Mouse (Mus musculus) activated CD4-positive, CD25-positive, alpha-beta regulatory T cell, adult 4 months (primary cell): ENCODE measurements around the gene Prdx2. TPM values are rescaled to one million over a fixed set of nuclear protein-coding genes. Genes with fewer than 3 reads are reported as not detected.

Experiments used
- ATAC-seq: one replicate; pipeline ENCODE4 v1.8.0; 2017
- polyA plus RNA-seq, 2 experiments: library from polyadenylated mRNA; unstranded; fragments of 100-300 nt; shearing (Covaris generic); gene quantifications; one replicate each; pipeline ENCODE4 v1.2.1; 2017

Gene Prdx2
- polyA plus RNA-seq: 100 to 1,000 TPM; 246 to 312 TPM

GRCm38 (mm10) chr8:84969241-84970134 is at the start of gene Prdx2, which contains the start of the genes Gm49661 and Rnaseh2a:
Gene Prdx2, plus strand, starts transcription at chr8:84969587.
Gene Gm49661, minus strand, starts transcription at chr8:84969433.
Gene Rnaseh2a, minus strand, starts transcription at chr8:84969767.
- no peak for ATAC-seq

DNA sequence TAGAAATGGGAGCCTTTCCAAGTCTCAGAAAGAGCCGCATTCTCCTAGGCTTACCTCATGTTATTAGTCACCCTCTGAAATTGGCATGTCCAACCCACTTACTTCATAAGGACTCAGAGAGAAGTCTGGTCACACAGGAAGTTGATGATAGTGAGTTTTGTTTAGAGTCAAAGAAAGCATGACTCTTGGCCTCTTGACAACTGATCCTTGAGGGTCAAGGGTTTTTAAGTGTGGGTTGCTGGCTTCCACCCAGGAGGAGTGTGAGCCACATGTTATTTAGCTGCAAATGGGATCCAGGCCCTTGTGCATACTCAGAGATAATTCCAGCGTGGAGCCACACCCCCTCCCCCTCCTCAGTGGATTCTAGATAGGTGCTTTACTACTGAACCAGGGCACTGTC is 47.8 kb upstream of the Prdx2 start:
- ATAC-seq: no peak

DNA sequence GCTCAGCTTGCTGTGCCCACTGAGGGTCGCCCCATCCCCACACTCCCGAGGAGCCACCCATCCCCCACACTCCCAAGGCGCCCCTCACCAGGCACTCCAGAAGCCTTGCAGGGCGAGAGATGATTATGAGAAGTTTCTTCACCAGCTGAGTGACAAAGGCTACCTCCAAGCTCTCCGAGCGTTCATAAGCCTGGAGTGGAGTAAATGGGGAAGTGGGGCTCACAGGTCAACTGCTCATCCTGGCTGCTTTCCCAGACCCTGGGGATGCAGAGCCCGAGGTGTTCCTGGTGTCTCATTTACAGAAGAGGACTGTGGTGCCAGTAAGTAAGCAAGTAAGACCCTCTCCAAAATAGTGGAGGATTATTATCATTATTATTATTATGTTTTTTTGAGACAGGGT is 43.8 kb upstream of the Prdx2 start:
- no peak for ATAC-seq

DNA sequence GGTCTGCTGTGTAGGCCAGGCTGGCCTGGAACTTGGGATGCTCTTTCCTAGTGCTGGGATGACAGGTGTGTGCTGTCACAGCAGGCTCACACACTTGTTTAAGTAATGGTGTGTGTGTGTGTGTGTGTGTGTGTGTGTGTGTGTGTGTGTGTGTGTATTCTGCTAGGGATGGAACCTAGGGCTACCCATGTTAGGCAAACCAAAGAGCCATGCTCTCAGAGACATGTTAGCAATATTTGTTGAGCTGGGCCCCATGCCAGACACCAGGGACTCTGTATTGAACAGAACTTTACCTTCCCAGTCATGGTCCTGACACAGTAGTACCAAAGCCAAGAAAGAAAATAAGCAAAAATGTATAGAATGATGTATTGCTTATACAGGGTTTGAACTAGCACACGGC is 41.9 kb upstream of the Prdx2 start:
- no peak for ATAC-seq

DNA sequence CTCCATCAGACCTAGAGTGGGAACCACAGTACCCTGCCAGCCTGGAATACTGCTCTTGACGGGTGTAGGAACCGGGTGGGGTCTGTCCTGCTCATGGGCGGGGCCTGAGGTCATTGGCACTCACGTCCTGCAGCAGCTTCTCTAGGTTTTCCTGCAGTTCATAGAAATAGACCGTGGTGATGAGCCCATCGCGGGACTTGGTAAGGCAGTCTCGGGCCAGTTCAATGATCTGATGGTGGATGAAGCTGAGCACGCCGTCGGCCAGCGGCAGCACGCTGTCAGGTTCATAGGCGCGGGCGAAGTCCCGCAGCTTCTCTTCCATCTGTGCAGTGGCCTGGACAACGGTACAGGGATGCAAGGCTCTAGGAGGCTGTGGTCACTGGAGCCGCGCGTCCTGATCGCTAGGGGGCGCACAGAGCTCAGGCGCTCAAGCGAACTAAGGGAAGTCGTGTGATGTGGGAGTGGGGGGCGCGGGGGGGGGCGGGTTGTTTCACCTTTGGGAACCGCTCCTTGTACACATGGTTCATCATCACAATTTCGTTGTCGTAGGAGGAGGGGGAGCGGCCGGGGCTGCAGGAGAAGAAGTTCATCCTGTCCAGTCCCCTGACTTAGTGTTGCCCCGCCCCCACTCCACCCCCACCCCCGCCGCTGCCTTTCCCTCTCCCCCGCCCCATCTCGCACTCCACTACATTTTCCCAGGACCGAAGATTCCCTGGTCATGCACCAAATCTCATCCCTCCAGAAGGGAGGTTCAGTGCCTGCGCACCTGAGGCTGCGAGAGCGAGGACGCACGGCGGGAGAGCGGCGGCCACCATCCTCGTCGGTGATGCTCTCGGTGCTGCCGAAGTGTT is 40.7 kb upstream of the Prdx2 start:
- ATAC-seq: no peak

DNA sequence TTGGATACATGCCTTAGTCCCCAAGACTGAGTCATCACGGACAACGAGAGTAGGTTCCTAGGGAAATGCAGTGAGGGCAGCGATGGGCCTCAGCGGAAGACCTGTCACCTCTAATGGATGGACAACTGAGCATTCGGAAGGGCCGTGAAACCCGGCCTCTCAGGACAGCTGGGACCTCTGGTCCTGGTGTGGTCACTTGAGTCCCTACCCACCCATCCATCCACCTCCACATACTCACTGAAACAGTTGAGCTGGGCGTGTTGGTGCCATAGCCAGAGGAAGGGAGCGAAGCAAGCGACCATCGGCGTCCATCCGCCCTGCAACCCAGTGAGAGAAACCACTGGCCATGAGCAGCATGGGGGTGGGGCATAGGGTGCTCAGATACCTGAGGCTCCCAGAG is 38.8 kb upstream of the Prdx2 start:
- no peak for ATAC-seq

DNA sequence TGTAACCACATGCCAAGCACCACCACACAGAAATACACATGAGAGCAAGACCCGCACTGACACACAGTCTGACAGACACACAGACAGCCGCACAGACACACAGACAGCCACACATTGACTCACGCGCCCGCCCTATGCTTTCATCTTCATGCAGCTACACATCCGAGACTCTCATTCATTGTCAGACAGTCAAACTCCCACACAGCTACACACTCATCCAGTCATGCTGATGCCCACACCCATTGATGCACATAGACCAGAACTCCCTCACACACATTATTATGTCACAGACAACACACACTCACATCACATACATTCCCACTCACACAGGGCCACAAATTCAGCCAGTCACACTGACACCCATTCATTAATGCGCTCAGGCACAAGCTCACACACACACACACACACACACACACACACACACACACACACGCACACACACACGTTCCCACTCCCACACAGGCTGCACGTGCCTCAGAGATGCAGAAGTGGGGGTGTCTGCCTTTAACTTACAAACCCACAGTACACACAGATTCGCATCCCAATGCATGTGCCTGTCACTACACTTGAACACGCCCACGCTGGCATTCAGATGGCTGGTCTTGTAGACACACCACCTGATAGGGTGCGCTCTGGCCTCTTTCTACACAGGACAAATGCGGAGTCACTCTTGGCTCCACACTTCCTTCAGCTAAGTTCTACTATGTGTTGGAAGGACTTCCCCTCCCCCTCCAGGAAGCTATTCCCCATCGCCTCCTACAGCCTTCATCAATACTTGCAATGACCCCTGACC is 35.4 kb upstream of the Prdx2 start:
- no peak for ATAC-seq

DNA sequence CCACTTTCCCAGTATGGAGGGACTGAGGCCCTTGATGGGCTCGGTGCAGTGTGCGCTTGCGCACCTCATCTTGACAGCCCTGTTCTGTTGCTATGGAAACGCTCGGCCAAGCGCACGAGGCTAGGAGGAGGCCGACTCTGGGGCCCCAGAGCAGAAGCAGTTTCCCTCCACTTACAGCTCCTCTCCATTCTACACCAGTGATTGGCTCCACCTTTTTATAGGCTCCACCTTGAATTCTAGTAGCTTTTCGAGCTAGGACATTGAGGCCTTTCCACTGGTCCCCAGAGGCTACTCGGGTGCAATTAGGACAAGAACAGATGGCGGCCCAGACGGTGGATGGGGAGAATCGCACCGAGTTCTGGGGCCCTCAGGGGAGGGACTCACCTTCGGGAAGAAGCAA is 34.5 kb upstream of the Prdx2 start:
- no peak for ATAC-seq

GRCm38 (mm10) chr8:84935489-84935888 is 33.9 kb upstream of the Prdx2 start:
- no peak for ATAC-seq

GRCm38 (mm10) chr8:84936041-84936961 is 33.1 kb upstream of the Prdx2 start:
- ATAC-seq: no peak

- no peak for ATAC-seq
Measured at GRCm38 (mm10) chr8:84936962-84937546, 32.3 kb upstream of the Prdx2 start, which contains the start of gene Mast1. Gene Mast1, minus strand, starts transcription at chr8:84937359.

GRCm38 (mm10) chr8:84937620-84938485 is 31.5 kb upstream of the Prdx2 start:
- ATAC-seq: no peak

DNA sequence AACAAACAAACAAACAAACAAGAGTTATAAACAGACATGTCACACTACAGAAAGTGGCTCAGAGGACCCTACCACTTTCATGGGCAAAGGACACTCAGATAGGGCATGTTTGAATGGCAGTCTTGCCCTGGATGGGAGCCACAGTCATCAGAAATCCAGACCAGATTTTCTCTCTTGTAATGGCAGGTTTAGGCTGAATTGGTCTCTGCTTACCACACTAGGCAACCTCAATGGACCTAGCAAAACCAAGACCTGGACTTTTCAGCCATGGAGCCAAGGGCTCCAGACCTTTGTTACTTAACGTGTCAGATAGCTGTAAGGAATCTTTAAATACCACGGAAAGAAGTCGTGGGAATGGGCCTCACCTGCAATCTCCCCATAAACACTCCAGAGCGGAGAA is 25.7 kb upstream of the Prdx2 start:
- ATAC-seq: no peak

DNA sequence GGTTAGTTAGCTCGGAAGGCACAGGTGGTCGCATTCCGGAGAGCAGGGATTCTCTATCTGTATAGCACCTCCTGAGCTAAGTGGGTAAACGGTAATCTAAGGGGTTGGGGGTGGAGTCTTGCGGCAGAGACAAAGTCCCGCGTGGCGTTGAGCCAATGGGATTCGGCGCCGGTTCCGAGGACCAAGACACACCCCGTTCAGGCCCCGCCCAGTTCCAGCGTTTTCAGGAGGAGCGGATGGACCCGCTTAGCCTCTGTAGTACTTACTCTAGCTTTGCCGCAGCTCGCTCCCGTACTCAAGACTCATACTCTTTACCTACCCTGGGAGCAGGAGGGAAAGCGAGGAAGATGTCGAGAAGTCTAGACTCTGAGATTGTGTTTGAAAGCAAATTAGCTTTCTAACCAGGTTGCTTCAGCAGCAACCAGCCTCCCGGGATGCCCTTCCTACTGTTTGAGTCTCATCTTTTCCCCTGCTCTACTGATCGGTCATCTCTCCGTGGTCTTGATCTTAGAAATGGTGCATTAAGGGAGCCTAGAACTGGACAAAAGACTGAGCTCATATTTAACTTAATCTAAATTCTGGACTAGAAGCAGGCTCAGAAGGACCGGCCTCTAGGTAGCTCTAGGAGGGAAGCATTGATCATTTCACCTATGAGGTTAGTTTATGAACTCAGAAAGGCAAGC is 24.8 kb upstream of the Prdx2 start:
- ATAC-seq: no peak

DNA sequence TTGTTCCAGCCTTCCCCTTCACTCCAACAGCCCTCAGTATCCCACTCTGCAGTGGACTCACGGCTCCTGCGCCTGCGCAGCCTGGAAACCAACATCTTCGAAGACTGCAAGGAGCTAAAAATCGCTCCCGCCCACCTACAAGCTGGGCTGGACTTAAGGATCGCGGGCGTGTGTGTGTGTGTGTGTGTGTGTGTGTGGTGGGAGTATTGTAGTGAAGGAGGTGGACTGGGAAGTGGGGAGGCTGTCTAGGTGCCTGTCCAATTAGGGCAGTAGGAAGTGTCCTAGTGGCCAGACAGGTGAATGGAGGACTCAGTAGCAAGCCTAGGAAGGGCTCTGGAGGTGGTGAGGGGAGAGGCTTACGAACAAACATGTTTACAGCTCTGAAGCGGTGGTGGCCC is 24.2 kb upstream of the Prdx2 start:
- no peak for ATAC-seq

DNA sequence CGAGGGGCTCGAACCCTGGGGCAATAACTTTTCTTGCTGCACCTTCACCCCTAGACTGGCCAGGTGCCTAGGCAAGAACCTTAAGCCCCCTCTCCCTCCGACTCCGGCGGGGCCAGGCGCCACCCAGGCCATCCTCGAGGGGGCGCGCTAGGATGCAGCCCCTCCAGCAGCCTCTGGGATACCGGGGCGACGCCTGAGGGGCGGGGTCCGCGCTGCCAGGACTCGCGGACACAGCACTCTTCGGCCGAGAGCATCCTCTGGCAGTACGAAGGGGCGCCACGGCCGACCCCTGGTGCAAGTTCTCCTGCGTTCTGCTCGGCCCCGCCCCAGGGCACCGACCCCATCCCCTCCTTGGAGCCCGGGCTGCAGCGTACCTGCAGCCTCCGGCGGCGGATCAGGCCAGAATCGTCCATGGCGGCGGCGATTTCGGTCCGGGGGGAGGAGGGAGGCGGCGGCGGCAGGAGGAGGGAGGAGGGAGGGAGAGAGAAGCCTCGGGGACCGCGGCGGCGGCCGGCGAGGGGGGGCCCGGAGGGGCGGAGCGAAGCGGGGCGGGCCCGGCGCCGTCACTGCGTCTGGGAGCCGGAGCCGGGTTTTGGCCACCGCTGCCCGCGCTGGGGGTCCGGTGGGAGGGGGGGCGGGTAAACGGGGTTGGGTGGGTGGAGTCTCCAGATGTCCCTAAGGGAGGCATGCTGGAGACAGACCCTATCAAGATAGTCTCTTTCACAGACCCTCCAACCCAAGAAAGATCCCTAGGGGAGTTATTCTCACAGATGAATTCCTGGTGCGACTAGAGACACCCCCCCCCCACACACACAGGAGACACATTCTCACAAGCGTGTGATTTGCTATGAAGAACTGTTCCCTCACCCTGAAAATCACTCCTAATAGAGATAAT is 23.5 kb upstream of the Prdx2 start:
- ATAC-seq: no peak

DNA sequence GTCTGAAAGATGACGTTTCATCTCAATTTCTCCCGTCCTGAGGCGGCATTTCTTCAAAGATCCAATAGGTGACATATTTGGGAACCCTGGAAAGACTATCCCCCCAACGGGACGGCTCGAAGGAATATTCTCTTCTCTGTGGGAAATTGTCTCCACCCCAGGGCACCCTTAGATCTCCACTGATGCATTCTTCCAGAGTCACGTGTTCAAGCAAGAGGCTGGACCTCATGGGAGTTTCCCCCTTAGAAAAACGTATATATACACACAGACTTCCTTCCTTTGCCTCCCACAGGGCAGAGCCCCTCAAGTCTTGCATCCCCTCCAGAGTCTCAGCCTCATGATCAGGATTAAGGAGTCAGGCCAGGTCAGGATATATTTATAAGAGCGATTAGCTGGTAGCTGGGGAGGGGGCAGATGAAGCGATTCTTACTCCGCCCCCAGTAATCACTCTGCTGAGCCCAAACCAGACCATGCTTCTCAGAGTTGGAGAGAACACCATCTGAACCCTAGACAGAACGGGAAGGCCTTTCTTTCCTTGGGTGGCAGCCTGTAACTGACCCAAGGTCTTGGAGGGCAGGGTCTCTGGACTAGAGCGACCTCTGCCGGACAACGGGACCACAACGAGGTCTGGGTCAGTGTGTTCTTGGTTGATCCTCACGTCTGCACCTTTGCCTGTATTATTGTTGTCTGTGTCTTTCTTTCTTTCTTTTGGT is 22.7 kb upstream of the Prdx2 start, which contains the start of gene Rtbdn:
Gene Rtbdn, plus strand, starts transcription at position 464 of the 713 bp plus-strand sequence.
- no peak for ATAC-seq

DNA sequence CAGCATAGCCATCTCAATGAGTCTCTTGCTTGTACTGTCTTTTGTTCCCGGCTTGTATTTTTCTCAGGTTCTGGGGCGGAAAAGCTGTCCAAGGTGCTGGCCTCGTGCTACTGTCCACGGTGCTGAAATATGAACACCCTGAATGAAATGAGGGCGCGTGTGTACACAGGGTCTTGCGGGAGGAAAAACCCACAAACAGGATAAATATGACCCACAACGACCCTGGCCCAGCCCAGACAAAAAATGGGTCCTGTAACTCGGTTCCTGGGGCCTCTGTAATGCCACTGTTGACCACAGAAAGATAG is 22.2 kb upstream of the Prdx2 start:
- ATAC-seq: no peak
